Mouse (Mus musculus): ENCODE results near the gene Ptprg.

DNA sequence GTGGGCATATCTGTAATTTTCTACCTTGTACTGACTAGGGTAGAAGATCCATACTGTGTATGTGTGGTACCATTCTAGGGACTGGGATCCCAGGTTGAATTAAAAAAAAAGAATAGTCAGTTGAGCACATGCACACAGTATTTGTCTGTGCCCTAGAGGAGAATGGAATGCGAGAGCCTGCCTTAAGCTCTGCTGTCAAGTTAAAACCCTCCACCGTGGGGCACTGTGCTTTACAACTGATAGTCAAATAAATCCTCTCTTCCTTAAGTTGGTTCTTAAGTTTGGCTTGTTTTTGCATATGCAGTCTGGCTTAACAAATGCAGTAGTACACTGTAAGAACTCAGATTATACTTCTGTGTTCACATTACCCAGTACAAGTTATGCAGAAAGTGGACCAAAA is 476.6 kb downstream of the Ptprg start:
- no peak for TF ChIP-seq POLR2A (IDR thresholded peaks at IDR 0.05; ENCODE audit: borderline replicate concordance, extremely low read depth, insufficient read depth, insufficient read length, poor library complexity, severe bottlenecking)
- no peak for TF ChIP-seq CTCF (IDR thresholded peaks at IDR 0.05; ENCODE audit: borderline replicate concordance, extremely low read depth, insufficient read depth, insufficient read length)
